Mouse (Mus musculus) hindbrain, embryonic 11.5 days (tissue): ENCODE measurements around the gene Ddi2. TPM values are rescaled to one million over a fixed set of nuclear protein-coding genes. Genes with fewer than 3 reads are reported as not detected.

ENCODE experiments used
- ATAC-seq: fragments of 200-750 bp; cut with Nextera tagmentation; 2 replicates; pipeline ENCODE4 v1.8.0; 2017; ENCODE audit warnings: mild to moderate bottlenecking, moderate TSS enrichment, moderate library complexity; ENCODE audit not compliant: low FRiP score
- DNase-seq: peaks from one replicate; pipeline ENCODE4 v3.0.0-alpha.2; 2015; ENCODE audit warnings: low spot score
- H3K27ac ChIP-seq: fragments of 300-500 bp; sonication (generic); 2 replicates; pipeline ENCODE4 v1.5.1; 2014; ENCODE audit warnings: mild to moderate bottlenecking, low read depth, low read length
- H3K27me3 ChIP-seq: fragments of 300-500 bp; sonication (generic); 2 replicates; pipeline ENCODE4 v1.6.1; 2014; ENCODE audit warnings: mild to moderate bottlenecking, low read length, moderate library complexity, mixed read lengths; ENCODE audit not compliant: control insufficient read depth, insufficient read depth
- H3K36me3 ChIP-seq: fragments of 300-500 bp; sonication (generic); 2 replicates; pipeline ENCODE4 v1.6.1; 2014; ENCODE audit warnings: mild to moderate bottlenecking, low read length, moderate library complexity, mixed read lengths; ENCODE audit not compliant: control insufficient read depth, insufficient read depth
- H3K4me1 ChIP-seq: fragments of 300-500 bp; sonication (generic); replicated peaks from 2 replicates; pipeline ENCODE4 v1.6.1; 2014; ENCODE audit warnings: low read length, mixed read lengths; ENCODE audit not compliant: control insufficient read depth, insufficient read depth
- H3K4me2 ChIP-seq: fragments of 300-500 bp; sonication (generic); replicated peaks from 2 replicates; pipeline ENCODE4 v1.6.1; 2014; ENCODE audit warnings: mild to moderate bottlenecking, low read depth, low read length
- H3K4me3 ChIP-seq: fragments of 300-500 bp; sonication (generic); 2 replicates; pipeline ENCODE4 v1.5.1; 2014; ENCODE audit warnings: low read depth, low read length
- H3K9ac ChIP-seq: fragments of 300-500 bp; sonication (generic); 2 replicates; pipeline ENCODE4 v1.6.1; 2014; ENCODE audit warnings: low read depth, low read length
- H3K9me3 ChIP-seq: fragments of 300-500 bp; sonication (generic); 2 replicates; pipeline ENCODE4 v1.6.1; 2016; ENCODE audit warnings: low read length; ENCODE audit not compliant: control insufficient read depth
- WGBS: fragments of 180-500 bp; shearing (Covaris S2); extraction: QIAGEN DNeasy Blood & Tissue Kit; methylation state at CpG from one replicate; pipeline ENCODE4 v1.1.7; 2014; 5-methylcytosine and 5-hydroxymethylcytosine counted together
- polyA plus RNA-seq: library from polyadenylated mRNA; unstranded; fragments of >200 nt; fragmentation: Nextera tagmentation; extraction: Ambion mirVana; gene quantifications from 2 replicates; pipeline ENCODE4 v1.2.1, GENCODE M21; 2014

Ddi2 gene
- polyA plus RNA-seq, 1 experiment from 2014 or later: 15.0 TPM

DNA sequence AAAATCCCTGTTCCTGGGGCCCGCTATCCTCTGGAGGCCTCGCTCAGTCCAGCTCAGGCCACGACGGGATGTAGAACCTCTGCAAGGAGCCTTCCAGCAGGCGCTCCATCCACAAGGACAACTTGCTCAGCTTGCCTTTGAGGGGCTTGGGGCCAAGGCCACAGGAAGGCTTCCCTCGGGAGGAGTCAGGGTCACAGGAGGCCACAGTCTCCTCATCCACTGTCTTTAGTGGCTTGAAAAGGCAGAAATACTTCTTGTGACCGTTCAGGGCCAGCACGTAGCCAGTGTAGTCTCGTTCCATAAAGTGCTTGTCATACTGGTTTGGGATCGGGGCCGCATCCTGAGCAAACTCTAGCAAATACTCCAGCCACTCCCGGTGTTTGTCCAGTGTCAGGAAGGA lies 40.3 kb upstream of the Ddi2 start:
- H3K36me3 ChIP-seq: no peaks in the 10 kb centered on the region
- no peak overlapping the region for H3K9ac ChIP-seq
- ATAC-seq (no peak), DNase-seq (no peak)
- 92% methylated on average over 12 of the region's 12 CpGs for WGBS
- H3K27me3 ChIP-seq: no peaks in the 10 kb centered on the region
- no peak overlapping the region for H3K4me2 ChIP-seq
- no peaks in the 10 kb centered on the region for H3K9me3 ChIP-seq
- no peak overlapping the region for H3K27ac ChIP-seq
- no peak overlapping the region for H3K4me3 ChIP-seq
- H3K4me1 ChIP-seq: no peaks in the 10 kb centered on the region

- H3K27ac ChIP-seq: no peak overlapping the region
- H3K27me3 ChIP-seq: no peaks in the 10 kb centered on the region
- H3K9ac ChIP-seq: no peak overlapping the region
- H3K4me3 ChIP-seq: no peak overlapping the region
- no peaks in the 10 kb centered on the region for H3K9me3 ChIP-seq
- ATAC-seq (no peak), DNase-seq (no peak)
- no peak overlapping the region for H3K4me2 ChIP-seq
- no peaks in the 10 kb centered on the region for H3K4me1 ChIP-seq
- 94% methylated on average over 13 of the region's 13 CpGs for WGBS
- H3K36me3 ChIP-seq: no peaks in the 10 kb centered on the region
These were observed 38.9 kb upstream of the Ddi2 start for GRCm38 (mm10) chr4:141762102-141762598.

- no peak for DNase-seq
- Histone ChIP-seq H3K27me3 (no peaks in the 10 kb centered on the region), H3K36me3 (no peaks in the 10 kb centered on the region), H3K9ac (no peak overlapping the region), H3K4me2 (no peak overlapping the region), H3K4me3 (no peak overlapping the region), H3K9me3 (no peaks in the 10 kb centered on the region), H3K27ac (no peak overlapping the region), H3K4me1 (no peaks in the 10 kb centered on the region)
- ATAC-seq: no peak
- 88% methylated on average over 4 of the region's 4 CpGs for WGBS
These were observed 37.7 kb upstream of the Ddi2 start for GRCm38 (mm10) chr4:141760942-141761341.

GRCm38 (mm10) chr4:141758874-141759542 lies 35.8 kb upstream of the Ddi2 start:
- DNase-seq: no peak
- H3K27ac ChIP-seq: no peak overlapping the region
- ATAC-seq: no peak
- 83% methylated on average over 6 of the region's 6 CpGs for WGBS
- no peaks in the 10 kb centered on the region for H3K9me3 ChIP-seq
- no peaks in the 10 kb centered on the region for H3K4me1 ChIP-seq
- H3K9ac ChIP-seq: no peak overlapping the region
- no peaks in the 10 kb centered on the region for H3K36me3 ChIP-seq
- no peak overlapping the region for H3K4me3 ChIP-seq
- no peaks in the 10 kb centered on the region for H3K27me3 ChIP-seq
- H3K4me2 ChIP-seq: no peak overlapping the region

- no peak for ATAC-seq
- WGBS: 86% methylated on average over 3 of the region's 3 CpGs
- Histone ChIP-seq H3K27me3 (no peaks in the 10 kb centered on the region), H3K4me3 (no peak overlapping the region), H3K4me2 (no peak overlapping the region), H3K9ac (no peak overlapping the region), H3K27ac (no peak overlapping the region), H3K9me3 (no peaks in the 10 kb centered on the region), H3K4me1 (no peaks in the 10 kb centered on the region), H3K36me3 (no peaks in the 10 kb centered on the region)
- DNase-seq: no peak
These were observed 33.9 kb upstream of the Ddi2 start for GRCm38 (mm10) chr4:141757124-141757523.

DNA sequence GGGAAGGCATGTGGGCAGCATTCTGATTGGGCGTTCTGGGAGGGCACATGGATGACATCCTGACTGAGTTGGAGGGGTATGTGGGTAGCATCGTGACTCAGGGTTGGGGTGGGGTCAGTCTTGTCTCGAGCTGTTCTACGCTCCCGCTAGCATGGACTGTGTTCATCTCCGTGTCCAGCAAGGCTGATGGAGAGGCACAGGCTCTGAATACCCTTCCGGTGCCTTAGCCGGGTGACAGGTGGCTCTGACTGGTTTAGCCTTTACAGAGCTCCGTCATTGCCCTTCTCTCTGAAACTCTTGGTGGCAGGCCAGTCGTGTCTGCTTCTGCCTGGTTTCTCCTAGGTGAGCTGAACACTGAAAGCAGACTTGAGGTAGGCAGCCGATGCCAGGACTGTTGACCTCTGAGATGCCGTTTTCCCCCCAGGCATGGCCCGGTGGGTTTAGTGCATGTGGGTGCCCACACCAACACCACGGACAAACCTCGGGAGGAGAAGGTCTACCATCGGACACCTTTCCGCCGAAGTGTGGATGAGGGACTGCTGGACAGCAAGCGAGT lies 32.2 kb upstream of the Ddi2 start:
- 92% methylated on average over 19 of the region's 19 CpGs for WGBS
- Histone ChIP-seq H3K4me3 (no peak overlapping the region), H3K4me1 (no peaks in the 10 kb centered on the region), H3K27ac (no peak overlapping the region), H3K36me3 (no peaks in the 10 kb centered on the region), H3K27me3 (no peaks in the 10 kb centered on the region), H3K9ac (no peak overlapping the region), H3K9me3 (no peaks in the 10 kb centered on the region), H3K4me2 (no peak overlapping the region)
- DNase-seq (no peak), ATAC-seq (no peak)

DNA sequence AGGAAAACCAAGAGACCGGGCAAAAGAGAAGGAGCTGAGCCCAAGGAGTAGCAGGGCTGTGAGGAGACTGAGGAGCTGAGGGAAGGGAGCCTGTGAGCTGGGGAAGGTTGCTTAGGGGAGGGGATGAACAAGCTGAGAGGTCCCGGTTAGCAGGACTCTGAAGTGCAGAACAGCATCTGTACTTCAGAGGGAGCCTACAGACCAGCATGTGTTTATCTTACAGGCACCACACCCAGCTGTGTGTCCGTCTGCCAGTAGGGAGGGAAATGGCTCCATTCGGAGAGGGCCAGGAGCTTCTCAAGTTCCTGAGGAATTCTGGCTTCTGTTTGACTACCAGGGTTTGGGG lies 28.8 kb upstream of the Ddi2 start:
- no peak for DNase-seq

GRCm38 (mm10) chr4:141751419-141752075 lies 28.3 kb upstream of the Ddi2 start:
- H3K27me3 ChIP-seq: no peaks in the 10 kb centered on the region
- no peaks in the 10 kb centered on the region for H3K36me3 ChIP-seq
- H3K9ac ChIP-seq: no peak overlapping the region
- 26% methylated on average over 4 of the region's 4 CpGs for WGBS
- H3K9me3 ChIP-seq: no peaks in the 10 kb centered on the region
- no peak overlapping the region for H3K27ac ChIP-seq
- H3K4me2 ChIP-seq: no peak overlapping the region
- H3K4me3 ChIP-seq: no peak overlapping the region
- DNase-seq (no peak), ATAC-seq (no peak)
- H3K4me1 ChIP-seq: no peaks in the 10 kb centered on the region

More for the DNA sequence above, 28.8 kb upstream of the Ddi2 start:
- H3K27me3 ChIP-seq: no peaks in the 10 kb centered on the region
- H3K9me3 ChIP-seq: no peaks in the 10 kb centered on the region
- H3K4me3 ChIP-seq: no peak overlapping the region
- H3K4me1 ChIP-seq: no peaks in the 10 kb centered on the region
- no peak overlapping the region for H3K4me2 ChIP-seq
- WGBS: 9% methylated on average over 3 of the region's 4 CpGs
- H3K36me3 ChIP-seq: no peaks in the 10 kb centered on the region
- H3K27ac ChIP-seq: no peak overlapping the region
- H3K9ac ChIP-seq: no peak overlapping the region
- ATAC-seq: no peak

DNA sequence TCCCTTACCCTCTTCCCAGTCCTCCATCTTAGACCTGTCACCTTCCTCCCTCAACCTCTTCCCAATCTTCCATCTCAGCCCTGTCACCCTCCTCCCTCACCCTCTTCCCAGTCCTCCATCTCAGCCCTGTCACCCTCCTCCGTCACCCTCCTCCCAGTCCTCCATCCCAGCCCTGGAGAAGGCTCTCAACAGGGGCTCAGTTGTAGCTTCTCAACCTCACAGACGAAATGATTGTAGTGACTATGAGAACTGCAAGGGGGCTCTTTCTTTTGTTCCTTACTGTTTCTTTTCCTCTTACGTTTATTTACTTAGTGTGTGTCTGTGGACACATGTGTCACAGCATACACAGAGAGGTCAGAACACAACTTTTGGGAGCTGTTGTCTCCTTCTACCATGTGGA lies 27.6 kb upstream of the Ddi2 start:
- ATAC-seq (no peak), DNase-seq (no peak)
- H3K4me1 ChIP-seq: no peaks in the 10 kb centered on the region
- H3K9me3 ChIP-seq: no peaks in the 10 kb centered on the region
- H3K27ac ChIP-seq: no peak overlapping the region
- no peaks in the 10 kb centered on the region for H3K27me3 ChIP-seq
- no peaks in the 10 kb centered on the region for H3K36me3 ChIP-seq
- WGBS: 60% methylated on average over 3 of the region's 3 CpGs
- no peak overlapping the region for H3K4me2 ChIP-seq
- no peak overlapping the region for H3K9ac ChIP-seq
- no peak overlapping the region for H3K4me3 ChIP-seq
